Mouse (Mus musculus) olfactory bulb, adult 2 months (tissue): Measurements from ENCODE around the gene Vgll4. TPM values are rescaled to one million over a fixed set of nuclear protein-coding genes. Genes with fewer than 3 reads are reported as not detected.

Experiments
- H3K27ac ChIP-seq: fragments of 200-500 bp; 2 replicates; pipeline ENCODE4 v1.5.1; 2012; ENCODE audit warnings: low read depth, low read length; ENCODE audit not compliant: insufficient read depth
- H3K4me1 ChIP-seq: fragments of 200-500 bp; 2 replicates; pipeline ENCODE4 v1.6.1; 2012; ENCODE audit warnings: low read length; ENCODE audit not compliant: control insufficient read depth, insufficient read depth
- H3K4me3 ChIP-seq: fragments of 200-500 bp; 2 replicates; pipeline ENCODE4 v1.5.1; 2012; ENCODE audit warnings: mild to moderate bottlenecking, low read depth, low read length, moderate library complexity; ENCODE audit not compliant: insufficient read depth
- CTCF ChIP-seq: fragments of 200-500 bp; IDR thresholded peaks from 2 replicates; pipeline ENCODE4 v1.5.1; 2012; ENCODE audit warnings: low read depth, mild to moderate bottlenecking, low read length, moderate library complexity; ENCODE audit not compliant: insufficient read depth
- POLR2A ChIP-seq: fragments of 200-500 bp; IDR thresholded peaks from 2 replicates; pipeline ENCODE4 v1.6.1; 2012; ENCODE audit warnings: mild to moderate bottlenecking, low read depth, low read length, moderate library complexity; ENCODE audit not compliant: insufficient read depth
- WGBS: fragments of 180-500 bp; shearing (Covaris S2); methylation state at CpG from one replicate; pipeline ENCODE4 v1.1.7; 2018; 5-methylcytosine and 5-hydroxymethylcytosine counted together
- polyA plus RNA-seq: library from polyadenylated mRNA; stranded (reverse); fragments of >200 nt; gene quantifications from 2 replicates; pipeline ENCODE4 v1.2.4, GENCODE M21; 2012; ENCODE audit warnings: low replicate concordance; ENCODE audit not compliant: missing spikeins, insufficient read depth, insufficient read length

Vgll4 gene
- polyA plus RNA-seq, 1 experiment = not detected

- Histone ChIP-seq H3K27ac (peak overlapping the region; percentile 13), H3K4me1 (peaks cover 71% of the 10 kb centered on the region), H3K4me3 (no peak overlapping the region)
- WGBS = 12% methylated on average over 13 of the region's 13 CpGs
- TF ChIP-seq POLR2A (no peak), CTCF (no peak; the same call in 1 of the 2 replicates)
Observed at GRCm38 (mm10) chr6:114888922-114889321, 80.9 kb downstream of the Vgll4 start.

GRCm38 (mm10) chr6:114886504-114887361 is 83.1 kb downstream of the Vgll4 start:
- no peak for TF ChIP-seq CTCF
- TF ChIP-seq POLR2A = no peak
- H3K4me3 ChIP-seq = no peak overlapping the region
- H3K27ac ChIP-seq = no peak overlapping the region
- 65% methylated on average over 11 of the region's 11 CpGs for WGBS
- peaks cover 67% of the 10 kb centered on the region for H3K4me1 ChIP-seq

- H3K4me3 ChIP-seq = no peak overlapping the region
- WGBS = 81% methylated on average over 6 of the region's 6 CpGs
- H3K4me1 ChIP-seq = peaks cover 63% of the 10 kb centered on the region
- TF ChIP-seq CTCF (no peak), POLR2A (no peak)
- no peak overlapping the region for H3K27ac ChIP-seq
Observed at GRCm38 (mm10) chr6:114886012-114886411, 83.8 kb downstream of the Vgll4 start.

- H3K4me1 ChIP-seq = peaks cover 58% of the 10 kb centered on the region
- no peak for TF ChIP-seq CTCF
- no peak for TF ChIP-seq POLR2A
- WGBS = 79% methylated on average over 5 of the region's 5 CpGs
- H3K27ac ChIP-seq = no peak overlapping the region
- no peak overlapping the region for H3K4me3 ChIP-seq
Observed at GRCm38 (mm10) chr6:114885129-114885528, 84.7 kb downstream of the Vgll4 start.

- TF ChIP-seq CTCF = no peak
- no peak for TF ChIP-seq POLR2A
- Histone ChIP-seq H3K4me3 (no peak overlapping the region), H3K4me1 (peaks cover 57% of the 10 kb centered on the region), H3K27ac (peak overlapping the region; percentile 94)
- 8% methylated on average over 9 of the region's 9 CpGs for WGBS
Observed at GRCm38 (mm10) chr6:114883261-114883740, 86.5 kb downstream of the Vgll4 start.

- 31% methylated on average over 7 of the region's 7 CpGs for WGBS
- Histone ChIP-seq H3K4me1 (peaks cover 62% of the 10 kb centered on the region), H3K4me3 (no peak overlapping the region), H3K27ac (peak overlapping the region; percentile 94)
- TF ChIP-seq POLR2A (no peak), CTCF (no peak)
Observed at GRCm38 (mm10) chr6:114882675-114883074, 87.1 kb downstream of the Vgll4 start.

- Histone ChIP-seq H3K4me1 (peaks cover 61% of the 10 kb centered on the region), H3K27ac (peak overlapping the region; percentile 94), H3K4me3 (no peak overlapping the region)
- no peak for TF ChIP-seq POLR2A
- WGBS = 43% methylated on average over 5 of the region's 5 CpGs
Observed at GRCm38 (mm10) chr6:114882212-114882611, 87.6 kb downstream of the Vgll4 start.

- 77% methylated on average over 4 of the region's 4 CpGs for WGBS
- Histone ChIP-seq H3K4me3 (no peak overlapping the region), H3K27ac (peak overlapping the region; percentile 3; the same call in 1 of the 2 replicates), H3K4me1 (peaks cover 66% of the 10 kb centered on the region)
- TF ChIP-seq CTCF (no peak), POLR2A (no peak)
Observed at GRCm38 (mm10) chr6:114880798-114881197, 89.0 kb downstream of the Vgll4 start.

- Histone ChIP-seq H3K27ac (peak overlapping the region; percentile 23), H3K4me1 (peaks cover 67% of the 10 kb centered on the region), H3K4me3 (no peak overlapping the region)
- WGBS = 65% methylated on average over 19 of the region's 19 CpGs
- no peak for TF ChIP-seq POLR2A
- no peak for TF ChIP-seq CTCF
Observed at GRCm38 (mm10) chr6:114878841-114879520, 90.8 kb downstream of the Vgll4 start.
